Mouse (Mus musculus): ENCODE measurements around the gene Slc30a6.

DNA sequence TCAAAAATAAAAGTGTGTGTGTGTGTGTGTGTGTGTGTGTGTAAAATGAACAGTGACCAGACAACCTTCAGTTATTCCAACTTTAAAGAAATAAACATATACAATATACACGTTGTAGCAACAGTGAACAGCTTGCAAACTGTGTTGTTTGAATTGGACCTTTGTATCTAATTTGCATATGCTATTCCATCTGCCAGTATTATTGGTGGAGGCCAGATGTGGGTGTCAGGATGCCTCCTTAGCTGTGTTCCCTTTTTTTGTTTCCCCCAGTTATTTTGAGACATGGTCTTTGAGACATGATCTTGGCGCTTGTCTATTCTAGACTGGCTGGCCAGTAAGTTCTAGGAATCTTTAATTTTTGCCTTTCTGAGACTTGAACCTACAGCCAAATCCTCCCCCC lies 1.8 kb downstream of the Slc30a6 start:
- TF ChIP-seq CTCF (IDR thresholded peaks at IDR 0.05; ENCODE audit: low read depth, low read length) (no peak), POLR2AphosphoS5 (IDR thresholded peaks at IDR 0.05; ENCODE audit: insufficient replicate concordance, low read depth, low read length) (no peak), GATA1 (IDR thresholded peaks at IDR 0.05; ENCODE audit: borderline replicate concordance, low read length) (no peak)
